Mouse (Mus musculus): ENCODE results near the gene Atp5g3. TPM values are rescaled to one million over a fixed set of nuclear protein-coding genes. Genes with fewer than 3 reads are reported as not detected.
A peak's percentile ranks its signal among the peaks of the same experiment; 100 is the strongest.
"Not testable (repeated sequence)": the region's sequence is repeated elsewhere in the genome, so short reads cannot be mapped to it uniquely, and the experiment has no call there.

Gene Atp5g3
- 1,000 to 10,000 TPM; 1,655 to 1,960 TPM for total RNA-seq (2021)
- long read RNA-seq, experiment 1, transcript Atp5g3-202 (5 exons, 723 nt): minor isoform, 220 of 991 reads
- long read RNA-seq, experiment 1, transcript Atp5g3-201 (5 exons, 714 nt): major isoform, 633 of 991 reads
- long read RNA-seq, experiment 1, partial matches to known transcripts: 122 of 991 reads
- long read RNA-seq, experiment 1, other reads (novel, unspliced or antisense): 15 of 991 reads
- long read RNA-seq, experiment 2, transcript Atp5g3-201 (5 exons, 714 nt): major isoform, 704 of 1,186 reads
- long read RNA-seq, experiment 2, transcript Atp5g3-202 (5 exons, 723 nt): minor isoform, 311 of 1,186 reads
- long read RNA-seq, experiment 2, partial matches to known transcripts: 156 of 1,186 reads
- long read RNA-seq, experiment 2, other reads (novel, unspliced or antisense): 14 of 1,186 reads

- peak; percentile 91 for DNase-seq
- intact Hi-C loops (cut with DNase I; ENCODE audit: low total_unique reads): no loop called here
Observed at GRCm38 (mm10) chr2:73911175-73911700, at the start of gene Atp5g3. Gene Atp5g3 (minus strand): TSS chr2:73911326.

- DNase-seq: no peak
Observed at GRCm38 (mm10) chr2:73958342-73958741, 47.2 kb upstream of the Atp5g3 start.

GRCm38 (mm10) chr2:73953612-73954011 lies 42.5 kb upstream of the Atp5g3 start:
- no peak for DNase-seq
- intact Hi-C loops (cut with DNase I; ENCODE audit: low total_unique reads): no loop called here

More at GRCm38 (mm10) chr2:73958342-73958741, 47.2 kb upstream of the Atp5g3 start:
- intact Hi-C loops (cut with DNase I; ENCODE audit: low total_unique reads): no loop called here

GRCm38 (mm10) chr2:73952597-73953219 lies 41.6 kb upstream of the Atp5g3 start:
- DNase-seq: no peak
- intact Hi-C loops (cut with DNase I; ENCODE audit: low total_unique reads): no loop called here

GRCm38 (mm10) chr2:73947360-73947759 lies 36.2 kb upstream of the Atp5g3 start:
- intact Hi-C loops (cut with DNase I; ENCODE audit: low total_unique reads): no loop called here
- no peak for DNase-seq

GRCm38 (mm10) chr2:73943735-73944134 lies 32.6 kb upstream of the Atp5g3 start:
- DNase-seq: no peak
- intact Hi-C loops (cut with DNase I; ENCODE audit: low total_unique reads): no loop called here

- intact Hi-C loops (cut with DNase I; ENCODE audit: low total_unique reads): no loop called here
Observed at GRCm38 (mm10) chr2:73942844-73943243, 31.7 kb upstream of the Atp5g3 start.

GRCm38 (mm10) chr2:73941281-73941680 lies 30.2 kb upstream of the Atp5g3 start:
- DNase-seq: no peak
- intact Hi-C loops (cut with DNase I; ENCODE audit: low total_unique reads): no loop called here

More at GRCm38 (mm10) chr2:73942844-73943243, 31.7 kb upstream of the Atp5g3 start:
- no peak for DNase-seq

GRCm38 (mm10) chr2:73940471-73940870 lies 29.3 kb upstream of the Atp5g3 start:
- no peak for DNase-seq
- intact Hi-C loops (cut with DNase I; ENCODE audit: low total_unique reads): no loop called here

- intact Hi-C loops (cut with DNase I; ENCODE audit: low total_unique reads): no loop called here
- no peak for DNase-seq
Observed at GRCm38 (mm10) chr2:73938896-73939295, 27.8 kb upstream of the Atp5g3 start.

GRCm38 (mm10) chr2:73932676-73933313 lies 21.7 kb upstream of the Atp5g3 start:
- no peak for DNase-seq
- intact Hi-C loops (cut with DNase I; ENCODE audit: low total_unique reads): no loop called here

- intact Hi-C loops (cut with DNase I; ENCODE audit: low total_unique reads): no loop called here
- no peak for DNase-seq
Observed at GRCm38 (mm10) chr2:73927711-73928110, 16.6 kb upstream of the Atp5g3 start.

- DNase-seq: no peak
- intact Hi-C loops (cut with DNase I; ENCODE audit: low total_unique reads): no loop called here
Observed at GRCm38 (mm10) chr2:73925539-73925938, 14.4 kb upstream of the Atp5g3 start.

GRCm38 (mm10) chr2:73925089-73925488 lies 14.0 kb upstream of the Atp5g3 start:
- intact Hi-C loops (cut with DNase I; ENCODE audit: low total_unique reads): no loop called here
- DNase-seq: peak; percentile 52

- intact Hi-C loops (cut with DNase I; ENCODE audit: low total_unique reads): no loop called here
- DNase-seq: peak; percentile 24
Observed at GRCm38 (mm10) chr2:73919642-73920041, 8.5 kb upstream of the Atp5g3 start.

- intact Hi-C loops (cut with DNase I; ENCODE audit: low total_unique reads): no loop called here
Observed at GRCm38 (mm10) chr2:73912264-73912663, 1.1 kb upstream of the Atp5g3 start.

GRCm38 (mm10) chr2:73910571-73911174 lies 453 bp downstream of the Atp5g3 start:
- intact Hi-C loops (cut with DNase I; ENCODE audit: low total_unique reads): no loop called here
- peak; percentile 55 for DNase-seq

More at GRCm38 (mm10) chr2:73912264-73912663, 1.1 kb upstream of the Atp5g3 start:
- no peak for DNase-seq

- no peak for DNase-seq
- intact Hi-C loops (cut with DNase I; ENCODE audit: low total_unique reads): no loop called here
Observed at GRCm38 (mm10) chr2:73909116-73909515, 2.0 kb downstream of the Atp5g3 start.

- DNase-seq; intact Hi-C loops (cut with DNase I; ENCODE audit: low total_unique reads): not testable (repeated sequence)
Observed at GRCm38 (mm10) chr2:73904679-73905078, 6.4 kb downstream of the Atp5g3 start.

- DNase-seq: no peak
- intact Hi-C loops (cut with DNase I; ENCODE audit: low total_unique reads): no loop called here
Observed at GRCm38 (mm10) chr2:73903536-73903935, 7.6 kb downstream of the Atp5g3 start.
